Mouse (Mus musculus) MEL (cell line): ENCODE data around the gene Cadm2. TPM values are rescaled to one million over a fixed set of nuclear protein-coding genes. Genes with fewer than 3 reads are reported as not detected.

Experiments used
- DNase-seq: peaks from one replicate; pipeline ENCODE4 v3.0.0; 2011; ENCODE audit warnings: low read depth, low spot score
- H3K27ac ChIP-seq: 2 replicates; pipeline ENCODE4 v1.5.1; 2012; ENCODE audit warnings: low read depth, mild to moderate bottlenecking, control low read depth, low read length, moderate library complexity; ENCODE audit not compliant: control insufficient read depth
- H3K27me3 ChIP-seq, 2 experiments: fragments of 150-350 bp in 1 of 2; sonication (generic) in 1 of 2; 2 replicates each; pipeline ENCODE4 v1.6.1; 2012; ENCODE audit warnings: low read length in 2 of 2, mild to moderate bottlenecking in 2 of 2, improper control_type of control experiment in 1 of 2, moderate library complexity in 1 of 2; ENCODE audit not compliant: insufficient read depth in 2 of 2, control insufficient read depth in 1 of 2
- H3K36me3 ChIP-seq, 2 experiments: 2 replicates each; pipeline ENCODE4 v1.6.1; 2012 to 2014; ENCODE audit warnings: low read length in 2 of 2, improper control_type of control experiment in 1 of 2, inconsistent platforms in 1 of 2, mild to moderate bottlenecking in 1 of 2; ENCODE audit not compliant: insufficient read depth in 2 of 2, control insufficient read depth in 1 of 2
- H3K4me1 ChIP-seq, 2 experiments: fragments of 150-350 bp in 1 of 2; sonication (generic) in 1 of 2; 2 replicates each; pipeline ENCODE4 v1.6.1; 2012; ENCODE audit warnings: low read length in 2 of 2, improper control_type of control experiment in 1 of 2, mild to moderate bottlenecking in 1 of 2; ENCODE audit not compliant: insufficient read depth in 2 of 2, control insufficient read depth in 1 of 2
- H3K4me3 ChIP-seq, 2 experiments: fragments of 150-350 bp in 1 of 2; sonication (generic) in 1 of 2; 2 replicates each; pipeline ENCODE4 v1.5.1; 2012; ENCODE audit warnings: low read depth in 2 of 2, low read length in 2 of 2, mild to moderate bottlenecking in 2 of 2, moderate library complexity in 2 of 2, control low read depth in 1 of 2, improper control_type of control experiment in 1 of 2; ENCODE audit not compliant: control insufficient read depth in 1 of 2, insufficient read depth in 1 of 2
- H3K79me2 ChIP-seq: 2 replicates; pipeline ENCODE4 v1.6.1; 2012; ENCODE audit warnings: mild to moderate bottlenecking, low read length, moderate library complexity; ENCODE audit not compliant: control insufficient read depth, poor library complexity, insufficient read depth
- H3K9ac ChIP-seq: 2 replicates; pipeline ENCODE4 v1.6.1; 2012; ENCODE audit warnings: low read depth, mild to moderate bottlenecking, control low read depth, low read length, moderate library complexity; ENCODE audit not compliant: control insufficient read depth, poor library complexity, severe bottlenecking
- H3K9me3 ChIP-seq: fragments of 150-350 bp; sonication (generic); replicated peaks from 2 replicates; pipeline ENCODE4 v1.6.1; 2012; ENCODE audit warnings: mild to moderate bottlenecking, low read length, improper control_type of control experiment, moderate library complexity; ENCODE audit not compliant: insufficient read depth
- CTCF ChIP-seq, 3 experiments: IDR thresholded peaks in 2 of 3; conservative IDR thresholded peaks in 1 of 3; 2 replicates each; pipeline ENCODE4 v1.5.1; 2011 to 2012; ENCODE audit warnings: low read length in 3 of 3, low read depth in 2 of 3, mild to moderate bottlenecking in 2 of 3, improper control_type of control experiment in 1 of 3, inconsistent platforms in 1 of 3, mixed read lengths in 1 of 3, moderate library complexity in 1 of 3; ENCODE audit not compliant: control insufficient read depth in 1 of 3, insufficient read depth in 1 of 3, poor library complexity in 1 of 3, severe bottlenecking in 1 of 3
- ELF1 ChIP-seq: IDR thresholded peaks from 2 replicates; pipeline ENCODE4 v1.6.1; 2014; ENCODE audit warnings: low read depth, mild to moderate bottlenecking, inconsistent platforms, low read length, improper control_type of control experiment, moderate library complexity
- EP300 ChIP-seq, 2 experiments: IDR thresholded peaks; 2 replicates each; pipeline ENCODE4 v1.6.1; 2011; ENCODE audit warnings: improper control_type of control experiment in 2 of 2, low read length in 2 of 2, low read depth in 1 of 2, mild to moderate bottlenecking in 1 of 2
- ETS1 ChIP-seq: IDR thresholded peaks from 2 replicates; pipeline ENCODE4 v1.6.1; 2012; ENCODE audit warnings: low read depth, mild to moderate bottlenecking, inconsistent platforms, low read length, improper control_type of control experiment, moderate library complexity
- GABPA ChIP-seq: IDR thresholded peaks from 2 replicates; pipeline ENCODE4 v1.6.1; 2012; ENCODE audit warnings: low read depth, mild to moderate bottlenecking, inconsistent platforms, low read length, improper control_type of control experiment, moderate library complexity
- GATA1 ChIP-seq: IDR thresholded peaks from 2 replicates; pipeline ENCODE4 v1.6.1; 2011; ENCODE audit warnings: low read depth, low read length, improper control_type of control experiment
- KAT2A ChIP-seq: conservative IDR thresholded peaks from 2 replicates; pipeline ENCODE4 v1.6.1; 2012; ENCODE audit warnings: low read depth, low read length, improper control_type of control experiment, inconsistent platforms
- MAZ ChIP-seq: IDR thresholded peaks from 2 replicates; pipeline ENCODE4 v1.6.1; 2012; ENCODE audit warnings: low read depth, mild to moderate bottlenecking, inconsistent platforms, low read length, improper control_type of control experiment
- MEF2A ChIP-seq: IDR thresholded peaks from 2 replicates; pipeline ENCODE4 v1.6.1; 2014; ENCODE audit warnings: low read depth, mild to moderate bottlenecking, inconsistent platforms, low read length, improper control_type of control experiment; ENCODE audit not compliant: poor library complexity, insufficient replicate concordance, severe bottlenecking; ENCODE audit errors: extremely low read depth
- MXI1 ChIP-seq: IDR thresholded peaks from 2 replicates; pipeline ENCODE4 v1.6.1; 2011; ENCODE audit warnings: mild to moderate bottlenecking, low read depth, low read length, improper control_type of control experiment
- MYC ChIP-seq: IDR thresholded peaks from 2 replicates; pipeline ENCODE4 v1.6.1; 2011; ENCODE audit warnings: low read depth, mild to moderate bottlenecking, low read length, improper control_type of control experiment, moderate library complexity
- NELFE ChIP-seq: IDR thresholded peaks from 2 replicates; pipeline ENCODE4 v1.6.1; 2011; ENCODE audit warnings: low read depth, low read length, improper control_type of control experiment
- NRF1 ChIP-seq: IDR thresholded peaks from 2 replicates; pipeline ENCODE4 v1.6.1; 2014; ENCODE audit warnings: low read depth, mild to moderate bottlenecking, inconsistent platforms, low read length, improper control_type of control experiment, moderate library complexity; ENCODE audit not compliant: poor library complexity, insufficient read depth, severe bottlenecking
- POLR2A ChIP-seq, 2 experiments: IDR thresholded peaks; 2 replicates each; pipeline ENCODE4 v1.6.1; 2011 to 2012; ENCODE audit warnings: low read length in 2 of 2, mild to moderate bottlenecking in 2 of 2, control low read depth in 1 of 2, improper control_type of control experiment in 1 of 2, low read depth in 1 of 2, moderate library complexity in 1 of 2; ENCODE audit not compliant: control insufficient read depth in 1 of 2, insufficient read depth in 1 of 2, poor library complexity in 1 of 2
- POLR2AphosphoS2 ChIP-seq: IDR thresholded peaks from 2 replicates; pipeline ENCODE4 v1.6.1; 2011; ENCODE audit warnings: low read length, improper control_type of control experiment
- RAD21 ChIP-seq: IDR thresholded peaks from 2 replicates; pipeline ENCODE4 v1.6.1; 2011; ENCODE audit warnings: mild to moderate bottlenecking, low read depth, low read length, improper control_type of control experiment
- RCOR1 ChIP-seq: IDR thresholded peaks from 2 replicates; pipeline ENCODE4 v1.6.1; 2012; ENCODE audit warnings: low read depth, mild to moderate bottlenecking, inconsistent platforms, low read length, improper control_type of control experiment
- SMC3 ChIP-seq: IDR thresholded peaks from 2 replicates; pipeline ENCODE4 v1.6.1; 2011; ENCODE audit warnings: low read depth, low read length, improper control_type of control experiment
- TAL1 ChIP-seq: IDR thresholded peaks from 2 replicates; pipeline ENCODE4 v1.6.1; 2012; ENCODE audit warnings: mild to moderate bottlenecking, inconsistent platforms, low read length, moderate library complexity, mixed read lengths
- TBP ChIP-seq: IDR thresholded peaks from 2 replicates; pipeline ENCODE4 v1.8.0; 2011; ENCODE audit warnings: low read depth, low read length, improper control_type of control experiment
- TCF12 ChIP-seq: IDR thresholded peaks from 2 replicates; pipeline ENCODE4 v1.6.1; 2014; ENCODE audit warnings: low read depth, mild to moderate bottlenecking, inconsistent platforms, low read length, improper control_type of control experiment, moderate library complexity
- USF2 ChIP-seq, 2 experiments: IDR thresholded peaks; 2 replicates each; pipeline ENCODE4 v1.6.1; 2011 to 2012; ENCODE audit warnings: improper control_type of control experiment in 2 of 2, low read length in 2 of 2, borderline replicate concordance in 1 of 2, inconsistent platforms in 1 of 2, low read depth in 1 of 2, mild to moderate bottlenecking in 1 of 2; ENCODE audit not compliant: insufficient read depth in 1 of 2
- ZMIZ1 ChIP-seq: IDR thresholded peaks from 2 replicates; pipeline ENCODE4 v1.6.1; 2012; ENCODE audit warnings: low read depth, mild to moderate bottlenecking, inconsistent platforms, low read length, improper control_type of control experiment, moderate library complexity
- polyA plus RNA-seq, 2 experiments: library from polyadenylated mRNA; stranded (reverse) in 1 of 2; unstranded in 1 of 2; fragments of >175 nt in 1 of 2; fragments of >200 nt in 1 of 2; gene quantifications; 2 replicates each; pipeline versions ENCODE4 v1.2.1 to v1.2.4; 2012; ENCODE audit warnings: low replicate concordance in 2 of 2, low read depth in 1 of 2; ENCODE audit not compliant: insufficient read length in 2 of 2, insufficient read depth in 1 of 2, missing spikeins in 1 of 2
- total RNA-seq: library from RNA; depleted of rRNA; stranded (reverse); fragments of 300-350 nt; gene quantifications from 2 replicates; pipeline ENCODE4 v1.2.3, GENCODE M21; 2012

The Cadm2 gene
- total and polyA plus RNA-seq, 3 experiments, result not detected

DNA sequence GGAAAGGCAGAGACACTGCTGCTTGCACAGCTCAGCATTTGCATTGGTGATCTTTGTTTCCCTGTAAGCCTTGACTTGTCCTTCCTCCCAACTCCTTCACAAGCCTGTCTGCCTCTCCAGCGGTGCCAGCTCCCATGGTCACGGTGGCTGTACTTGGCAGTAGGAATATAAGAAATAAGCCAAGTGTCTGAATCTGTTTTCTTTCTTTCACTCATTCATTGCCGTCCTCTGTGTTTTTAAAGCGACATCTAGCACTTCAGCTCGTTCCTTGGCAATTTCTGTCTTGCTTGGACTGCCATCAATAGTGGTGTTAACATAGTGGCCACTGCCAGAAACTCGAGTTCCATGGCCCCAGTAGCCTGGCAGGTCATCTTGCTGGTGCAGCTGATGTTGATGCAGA lies 524.0 kb downstream of the Cadm2 start:
- Histone ChIP-seq H3K4me3 (no peak overlapping the region), H3K36me3 (no peaks in the 10 kb centered on the region), H3K9me3 (no peaks in the 10 kb centered on the region), H3K79me2 (no peaks in the 10 kb centered on the region), H3K9ac (no peak overlapping the region), H3K27me3 (no peaks in the 10 kb centered on the region), H3K4me1 (no peaks in the 10 kb centered on the region), H3K27ac (no peak overlapping the region)
- TF ChIP-seq SMC3, result no peak
- TF ChIP-seq EP300 (IDR thresholded peaks at IDR 0.05; ENCODE audit: low read depth in 1 of 2, low read length in 2 of 2), result no peak
- no peak for TF ChIP-seq GABPA
- TF ChIP-seq TCF12, result no peak
- no peak for TF ChIP-seq TAL1
- no peak for TF ChIP-seq RCOR1
- no peak for TF ChIP-seq NELFE
- TF ChIP-seq ZMIZ1, result no peak
- no peak for TF ChIP-seq MEF2A
- TF ChIP-seq MXI1, result no peak
- no peak for TF ChIP-seq POLR2AphosphoS2
- no peak for TF ChIP-seq GATA1
- TF ChIP-seq ETS1, result no peak
- no peak for TF ChIP-seq TBP
- TF ChIP-seq USF2 (IDR thresholded peaks at IDR 0.05; ENCODE audit: borderline replicate concordance in 1 of 2, insufficient read depth in 1 of 2, low read depth in 1 of 2, low read length in 2 of 2), result no peak
- no peak for TF ChIP-seq POLR2A (IDR thresholded peaks at IDR 0.05; ENCODE audit: control insufficient read depth in 1 of 2, insufficient read depth in 1 of 2, low read depth in 1 of 2, low read length in 2 of 2, poor library complexity in 1 of 2)
- TF ChIP-seq KAT2A, result no peak
- TF ChIP-seq CTCF (IDR thresholded peaks at IDR 0.05 in 2 of 3, conservative IDR thresholded peaks at IDR 0.05 in 1 of 3; ENCODE audit: control insufficient read depth in 1 of 3, insufficient read depth in 1 of 3, low read depth in 2 of 3, low read length in 3 of 3, poor library complexity in 1 of 3, severe bottlenecking in 1 of 3), result no peak
- TF ChIP-seq RAD21, result no peak
- no peak for DNase-seq

DNA sequence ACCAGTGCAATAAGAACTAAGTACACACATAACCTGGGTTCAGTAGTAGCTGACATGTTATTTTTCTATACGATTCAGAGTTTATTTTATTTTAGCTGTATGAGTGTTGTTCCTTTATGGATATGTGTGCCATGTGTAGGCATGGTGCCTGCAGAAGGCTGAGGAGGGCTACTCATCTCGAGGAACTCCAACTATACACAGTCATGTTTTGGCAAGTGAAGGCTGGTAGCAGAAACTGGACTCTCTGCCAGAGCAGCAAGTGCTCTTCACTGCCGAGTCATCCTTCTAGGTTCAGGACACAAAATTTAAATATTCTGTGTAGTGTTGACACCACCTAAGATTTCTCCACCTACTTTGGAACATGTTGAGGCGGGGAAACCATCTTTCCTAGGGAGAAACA lies 524.8 kb downstream of the Cadm2 start:
- TF ChIP-seq NRF1 (no peak), GATA1 (no peak), ELF1 (no peak), EP300 (IDR thresholded peaks at IDR 0.05; ENCODE audit: low read depth in 1 of 2, low read length in 2 of 2) (no peak), CTCF (IDR thresholded peaks at IDR 0.05 in 2 of 3, conservative IDR thresholded peaks at IDR 0.05 in 1 of 3; ENCODE audit: control insufficient read depth in 1 of 3, insufficient read depth in 1 of 3, low read depth in 2 of 3, low read length in 3 of 3, poor library complexity in 1 of 3, severe bottlenecking in 1 of 3) (no peak), MYC (no peak), RCOR1 (no peak), TCF12 (no peak), MAZ (no peak)
- Histone ChIP-seq H3K27me3 (no peaks in the 10 kb centered on the region), H3K9ac (no peak overlapping the region), H3K79me2 (no peaks in the 10 kb centered on the region), H3K9me3 (no peaks in the 10 kb centered on the region), H3K27ac (no peak overlapping the region), H3K36me3 (no peaks in the 10 kb centered on the region), H3K4me3 (no peak overlapping the region), H3K4me1 (no peaks in the 10 kb centered on the region)
- no peak for DNase-seq
